Mouse (Mus musculus): ENCODE data around the gene Nxnl1.

Nxnl1 gene

GRCm38 (mm10) chr8:71566501-71566900, at the start of gene Nxnl1:
TSS of gene Nxnl1 (minus strand) at chr8:71566601.
- DNase-seq, result no peak

- no peak for DNase-seq
Measured at GRCm38 (mm10) chr8:71613418-71613817, 47.0 kb upstream of the Nxnl1 start.

GRCm38 (mm10) chr8:71612141-71612540, 45.7 kb upstream of the Nxnl1 start:
- no peak for DNase-seq

GRCm38 (mm10) chr8:71610822-71611651, 44.6 kb upstream of the Nxnl1 start, which contains the start of gene Colgalt1:
TSS of gene Colgalt1 (plus strand) at chr8:71610998.
- peak; percentile 99 for DNase-seq

GRCm38 (mm10) chr8:71604021-71604420, 37.6 kb upstream of the Nxnl1 start:
- DNase-seq, result no peak

GRCm38 (mm10) chr8:71602666-71603334, 36.4 kb upstream of the Nxnl1 start:
- DNase-seq, result no peak

GRCm38 (mm10) chr8:71601939-71602665, 35.7 kb upstream of the Nxnl1 start:
- DNase-seq, result no peak

- no peak for DNase-seq
Measured at GRCm38 (mm10) chr8:71598841-71599240, 32.4 kb upstream of the Nxnl1 start.

- DNase-seq, result no peak
Measured at GRCm38 (mm10) chr8:71598375-71598774, 32.0 kb upstream of the Nxnl1 start.

- DNase-seq, result no peak
Measured at GRCm38 (mm10) chr8:71597451-71597850, 31.1 kb upstream of the Nxnl1 start, which contains the start of gene Fam129c. TSS of gene Fam129c (plus strand) at chr8:71597648.

GRCm38 (mm10) chr8:71596798-71597197, 30.4 kb upstream of the Nxnl1 start:
- DNase-seq, result no peak

GRCm38 (mm10) chr8:71596384-71596783, 30.0 kb upstream of the Nxnl1 start:
- no peak for DNase-seq

- peak; percentile 92 for DNase-seq
Measured at GRCm38 (mm10) chr8:71595862-71596261, 29.5 kb upstream of the Nxnl1 start.

- no peak for DNase-seq
Measured at GRCm38 (mm10) chr8:71594324-71594722, 27.9 kb upstream of the Nxnl1 start.

GRCm38 (mm10) chr8:71593556-71594323, 27.3 kb upstream of the Nxnl1 start:
- no peak for DNase-seq

GRCm38 (mm10) chr8:71592374-71593170, 26.2 kb upstream of the Nxnl1 start:
- DNase-seq, result peak; percentile 92

- peak; percentile 96 for DNase-seq
Measured at GRCm38 (mm10) chr8:71591471-71592373, 25.3 kb upstream of the Nxnl1 start, which contains the start of gene Pgls. TSS of gene Pgls (plus strand) at chr8:71592176.

GRCm38 (mm10) chr8:71591017-71591416, 24.6 kb upstream of the Nxnl1 start:
- no peak for DNase-seq

GRCm38 (mm10) chr8:71588762-71589161, 22.4 kb upstream of the Nxnl1 start:
- no peak for DNase-seq

- DNase-seq, result no peak
Measured at GRCm38 (mm10) chr8:71586891-71587290, 20.5 kb upstream of the Nxnl1 start.

GRCm38 (mm10) chr8:71580201-71580600, 13.8 kb upstream of the Nxnl1 start:
- DNase-seq, result no peak

All from cerebellum, adult 9-10 months (tissue).